ENCODE assay signal across 9 mouse cellular contexts in genomic region chr9:21090537-21090936, GRCm38 (mm10). TPM values are rescaled to one million over a fixed set of nuclear protein-coding genes. Genes with fewer than 3 reads are reported as not detected.
DNase-seq lines count a peak whose midpoint lies in the region; ATAC-seq and TF ChIP-seq lines count a peak whose summit lies in the region.
"Had no signal": no experiment of that assay in that cellular context is flagged by ENCODE, and none has a peak within 500 bp of the region (broad histone marks: within the 10 kb centered on the region; RNA-seq: fewer than 3 reads in every experiment).

No protein-coding gene starts in this region.

- H3K27ac ChIP-seq in layer of hippocampus, adult 2 months, result peak overlapping the region; percentile 85
- H3K27ac ChIP-seq in embryonic facial prominence, embryonic 14.5 days (replicated peaks; ENCODE audit: low read depth, low read length), result no peak overlapping the region
- peak overlapping the region; percentile 91 for H3K27ac ChIP-seq in intestine, embryonic 16.5 days (ENCODE audit: low read length)
- H3K27ac ChIP-seq in neural tube, embryonic 13.5 days (replicated peaks), result no peak overlapping the region

- DNase-seq in layer of hippocampus, adult 2 months (ENCODE audit: low spot score in 2 of 2), result no peak
- DNase-seq in layer of hippocampus, adult 9-11 months, result no peak
- no peak for DNase-seq in embryonic facial prominence, embryonic 14.5 days (ENCODE audit: low spot score)
- DNase-seq in spleen, postnatal 10 days (ENCODE audit: low spot score in 2 of 2), result no peak
- DNase-seq in kidney, adult 11 months, result no peak
- DNase-seq: adrenal gland, postnatal 10 days had no signal

- peaks cover 49% of the 10 kb centered on the region for H3K36me3 ChIP-seq in embryonic facial prominence, embryonic 14.5 days (ENCODE audit: control insufficient read depth, insufficient read depth, low read length)
- peaks cover 30% of the 10 kb centered on the region for H3K36me3 ChIP-seq in intestine, embryonic 16.5 days (ENCODE audit: control insufficient read depth, insufficient read depth, low read length)
- H3K36me3 ChIP-seq in neural tube, embryonic 13.5 days, result peaks cover 47% of the 10 kb centered on the region

- WGBS in embryonic facial prominence, embryonic 14.5 days, result 93% methylated on average over 1 of the region's 1 CpGs
- 92% methylated on average over 1 of the region's 1 CpGs for WGBS in intestine, embryonic 16.5 days
- 87% methylated on average over 1 of the region's 1 CpGs for WGBS in neural tube, embryonic 13.5 days

- no peak for ATAC-seq in embryonic facial prominence, embryonic 14.5 days (ENCODE audit: low read depth)
- ATAC-seq in intestine, embryonic 16.5 days, result no peak
- no peak for ATAC-seq in neural tube, embryonic 13.5 days (ENCODE audit: low read depth)
- no peak for ATAC-seq in cerebellum, adult (ENCODE audit: insufficient number of reproducible peaks, low FRiP score, low TSS enrichment)

- peak overlapping the region; percentile 87 for H3K9ac ChIP-seq in embryonic facial prominence, embryonic 14.5 days (ENCODE audit: low read depth, low read length)
- peak overlapping the region; percentile 88 for H3K9ac ChIP-seq in intestine, embryonic 16.5 days (ENCODE audit: low read depth, low read length)
- H3K9ac ChIP-seq in neural tube, embryonic 13.5 days, result peak overlapping the region; percentile 80

- H3K4me1 ChIP-seq in embryonic facial prominence, embryonic 14.5 days (ENCODE audit: control insufficient read depth, insufficient read depth, low read length), result peaks cover 6% of the 10 kb centered on the region
- peaks cover 24% of the 10 kb centered on the region for H3K4me1 ChIP-seq in intestine, embryonic 16.5 days (ENCODE audit: control insufficient read depth, insufficient read depth, low read length)
- peaks cover 23% of the 10 kb centered on the region for H3K4me1 ChIP-seq in neural tube, embryonic 13.5 days (replicated peaks)

- H3K4me2 ChIP-seq in embryonic facial prominence, embryonic 14.5 days (ENCODE audit: low read depth, low read length), result peak overlapping the region; percentile 79
- H3K4me2 ChIP-seq in intestine, embryonic 16.5 days (ENCODE audit: low read depth, low read length), result peak overlapping the region; percentile 78
- peak overlapping the region; percentile 90 for H3K4me2 ChIP-seq in neural tube, embryonic 13.5 days

- H3K9me3 ChIP-seq in embryonic facial prominence, embryonic 14.5 days (ENCODE audit: control insufficient read depth, low read length), result no peaks in the 10 kb centered on the region
- no peaks in the 10 kb centered on the region for H3K9me3 ChIP-seq in intestine, embryonic 16.5 days (ENCODE audit: control insufficient read depth, low read length)
- no peaks in the 10 kb centered on the region for H3K9me3 ChIP-seq in neural tube, embryonic 13.5 days

- H3K27me3 ChIP-seq in embryonic facial prominence, embryonic 14.5 days (replicated peaks; ENCODE audit: control insufficient read depth, insufficient read depth, low read length), result no peaks in the 10 kb centered on the region
- no peaks in the 10 kb centered on the region for H3K27me3 ChIP-seq in intestine, embryonic 16.5 days (replicated peaks; ENCODE audit: control insufficient read depth, insufficient read depth, low read length)
- H3K27me3 ChIP-seq in neural tube, embryonic 13.5 days, result no peaks in the 10 kb centered on the region

- peak overlapping the region; percentile 86 for H3K4me3 ChIP-seq in layer of hippocampus, adult 2 months
- peak overlapping the region; percentile 76 for H3K4me3 ChIP-seq in embryonic facial prominence, embryonic 14.5 days (ENCODE audit: low read depth, low read length)
- H3K4me3 ChIP-seq in intestine, embryonic 16.5 days (ENCODE audit: low read length), result peak overlapping the region; percentile 74
- H3K4me3 ChIP-seq in neural tube, embryonic 13.5 days, result peak overlapping the region; percentile 59

- TF ChIP-seq CTCF in layer of hippocampus, adult 2 months (conservative IDR thresholded peaks at IDR 0.05), result no peak

RNA-seq across cellular contexts. Expression of gene Gm38431, which starts 1.3 kb away (rescaled TPM):
- 1 to 10 TPM; 2.9 to 3.8 TPM for total RNA-seq in layer of hippocampus, adult 2 months (2021)
- polyA plus RNA-seq in embryonic facial prominence, embryonic 14.5 days (2014; fragmentation: Nextera tagmentation; extraction: Ambion mirVana), result 1.2 and 1.4 TPM in 2 replicates
- polyA plus RNA-seq in intestine, embryonic 16.5 days (2015; fragmentation: Nextera tagmentation; extraction: Ambion mirVana), result 2.5 and 2.9 TPM in 2 replicates
- 1.3 and 1.6 TPM in 2 replicates for polyA plus RNA-seq in neural tube, embryonic 13.5 days (2015; fragmentation: Nextera tagmentation; extraction: Ambion mirVana)

RNA-seq across cellular contexts. Expression of gene Raver1, which starts 1.3 kb away (rescaled TPM):
- total RNA-seq in layer of hippocampus, adult 2 months (2021), result 10 to 100 TPM; 34.5 to 36.5 TPM
- polyA plus RNA-seq in embryonic facial prominence, embryonic 14.5 days (2014; fragmentation: Nextera tagmentation; extraction: Ambion mirVana), result 64.2 and 71.4 TPM in 2 replicates
- polyA plus RNA-seq in intestine, embryonic 16.5 days (2015; fragmentation: Nextera tagmentation; extraction: Ambion mirVana), result 57.7 and 64.7 TPM in 2 replicates
- polyA plus RNA-seq in neural tube, embryonic 13.5 days (2015; fragmentation: Nextera tagmentation; extraction: Ambion mirVana), result 37.3 and 38.3 TPM in 2 replicates

RNA-seq across cellular contexts. Expression of gene Fdx1l, which starts 17.1 kb away (rescaled TPM):
- 10 to 100 TPM; 61.1 to 62.0 TPM for total RNA-seq in layer of hippocampus, adult 2 months (2021)
- polyA plus RNA-seq in embryonic facial prominence, embryonic 14.5 days (2014; fragmentation: Nextera tagmentation; extraction: Ambion mirVana), result 60.8 and 62.7 TPM in 2 replicates
- polyA plus RNA-seq in intestine, embryonic 16.5 days (2015; fragmentation: Nextera tagmentation; extraction: Ambion mirVana), result 63.3 and 69.8 TPM in 2 replicates
- polyA plus RNA-seq in neural tube, embryonic 13.5 days (2015; fragmentation: Nextera tagmentation; extraction: Ambion mirVana), result 52.1 and 60.2 TPM in 2 replicates

RNA-seq across cellular contexts. Expression of gene Gm49373, which starts 17.6 kb away (rescaled TPM):
- total RNA-seq in layer of hippocampus, adult 2 months (2021), result 1 to 10 TPM in 1 of 2 experiments, under 1 TPM in 1; 0.74 to 2.7 TPM
- polyA plus RNA-seq in embryonic facial prominence, embryonic 14.5 days (2014; fragmentation: Nextera tagmentation; extraction: Ambion mirVana), result 0.24 TPM in 1 of 2 replicates, not detected in the other
- polyA plus RNA-seq in intestine, embryonic 16.5 days (2015; fragmentation: Nextera tagmentation; extraction: Ambion mirVana), result 0.44 and 0.55 TPM in 2 replicates
- 0.91 and 0.98 TPM in 2 replicates for polyA plus RNA-seq in neural tube, embryonic 13.5 days (2015; fragmentation: Nextera tagmentation; extraction: Ambion mirVana)

RNA-seq across cellular contexts. Expression of gene Zglp1, which starts 23.6 kb away (rescaled TPM):
- total RNA-seq in layer of hippocampus, adult 2 months (2021), result under 1 TPM in 1 of 2 experiments, not detected in 1; 0.71 TPM
- 0.87 and 1.2 TPM in 2 replicates for polyA plus RNA-seq in embryonic facial prominence, embryonic 14.5 days (2014; fragmentation: Nextera tagmentation; extraction: Ambion mirVana)
- 0.51 and 1.3 TPM in 2 replicates for polyA plus RNA-seq in intestine, embryonic 16.5 days (2015; fragmentation: Nextera tagmentation; extraction: Ambion mirVana)
- 1.4 and 2.1 TPM in 2 replicates for polyA plus RNA-seq in neural tube, embryonic 13.5 days (2015; fragmentation: Nextera tagmentation; extraction: Ambion mirVana)
- total RNA-seq: adrenal gland, postnatal 10 days had no signal

Comparison
In these comparisons a context has a peak if more than half of its experiments do, and no peak if none do; other contexts are left out.
1. H3K27ac ChIP-seq: peak in layer of hippocampus, adult 2 months (single experiment) and intestine, embryonic 16.5 days (single experiment); none in embryonic facial prominence, embryonic 14.5 days (single experiment) and neural tube, embryonic 13.5 days (single experiment).
2. Peak in every context shown above with its lines, with median percentiles within 50 percentile points of each other: H3K4me3 ChIP-seq, H3K4me2 ChIP-seq and H3K9ac ChIP-seq.